Mouse (Mus musculus): Measurements from ENCODE around the gene Cacna1d.

Gene Cacna1d

GRCm38 (mm10) chr14:30457897-30458296 lies 33.4 kb downstream of the Cacna1d start:
- peak; percentile 57 to 83 for DNase-seq

DNA sequence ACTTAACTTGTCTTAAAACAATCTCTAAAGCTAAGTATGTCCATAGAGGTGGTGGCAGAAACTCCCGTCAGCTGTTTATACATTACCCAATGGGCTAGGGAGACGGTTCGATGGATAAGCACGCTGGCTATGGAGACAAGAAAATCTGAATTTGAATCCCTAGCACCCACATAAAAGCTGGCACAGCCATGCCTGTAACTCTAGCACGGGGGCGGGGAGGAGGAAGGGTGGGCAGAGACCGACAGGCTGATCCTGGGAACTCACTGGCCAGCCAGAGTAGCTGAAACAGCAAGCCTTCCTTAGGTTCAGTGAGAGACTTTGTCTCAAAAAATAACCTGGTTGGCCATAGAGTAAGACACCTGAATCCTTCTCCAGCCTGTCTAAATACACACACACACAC lies 33.8 kb downstream of the Cacna1d start:
- DNase-seq, result peak in 1 of 2 experiments; percentile 11

DNA sequence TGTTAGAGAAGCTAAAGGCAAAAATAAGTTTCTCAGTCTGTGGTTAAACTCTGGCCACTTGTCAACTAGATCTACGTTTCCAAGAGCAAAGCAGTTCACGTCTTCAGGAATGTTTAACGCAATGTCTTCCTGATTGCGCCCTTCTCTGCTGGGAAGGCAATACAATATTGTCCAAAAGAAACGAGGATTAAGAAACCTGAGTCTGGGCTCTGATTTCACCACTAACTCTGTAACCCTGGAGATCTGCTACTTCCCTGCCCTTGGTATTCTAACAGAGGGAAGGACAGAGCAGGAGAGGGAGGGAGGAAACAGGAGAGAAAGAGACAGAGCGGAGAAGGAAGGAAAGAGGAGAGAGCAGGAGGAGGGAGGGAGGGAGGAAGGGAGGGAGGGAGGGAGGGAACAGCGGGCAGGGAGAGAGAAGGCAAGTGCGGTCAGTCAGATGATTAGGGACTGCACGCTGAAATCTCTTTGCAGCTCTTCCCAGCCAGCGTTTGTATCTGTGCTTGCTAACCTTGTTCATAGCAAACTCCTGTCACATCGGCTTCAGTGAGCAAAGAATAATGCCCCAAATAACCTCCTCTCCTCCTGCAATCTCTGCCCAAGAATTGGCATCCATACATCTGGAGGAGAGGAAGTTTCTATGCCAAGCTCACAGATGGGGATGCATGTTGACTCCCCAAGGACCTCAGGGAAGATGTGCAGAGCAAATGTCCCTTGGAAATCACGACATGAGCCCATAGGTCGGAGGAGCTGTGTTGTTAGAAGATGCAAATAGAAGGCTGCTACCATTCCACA lies 35.3 kb downstream of the Cacna1d start:
- DNase-seq, result no peak

DNA sequence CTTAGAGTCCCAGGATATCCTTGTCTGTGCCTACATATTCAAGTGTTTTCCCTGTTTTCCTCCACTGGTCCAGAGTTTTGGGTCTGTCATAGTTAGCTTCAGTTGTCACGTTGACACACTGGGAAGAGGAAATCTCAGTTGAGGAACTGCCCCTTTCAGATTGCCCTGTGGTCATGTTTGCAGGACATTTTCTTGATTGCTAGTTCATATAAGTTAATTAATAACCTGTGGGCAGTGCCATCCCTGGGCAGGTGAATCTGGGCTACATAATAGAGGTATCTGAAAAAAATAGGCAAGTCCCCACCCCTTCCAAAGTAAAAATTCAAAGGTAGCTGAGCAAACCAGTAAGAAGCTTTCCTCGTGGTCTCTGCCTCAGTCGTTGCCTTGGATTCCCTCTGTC lies 51.3 kb downstream of the Cacna1d start:
- no peak for DNase-seq

DNA sequence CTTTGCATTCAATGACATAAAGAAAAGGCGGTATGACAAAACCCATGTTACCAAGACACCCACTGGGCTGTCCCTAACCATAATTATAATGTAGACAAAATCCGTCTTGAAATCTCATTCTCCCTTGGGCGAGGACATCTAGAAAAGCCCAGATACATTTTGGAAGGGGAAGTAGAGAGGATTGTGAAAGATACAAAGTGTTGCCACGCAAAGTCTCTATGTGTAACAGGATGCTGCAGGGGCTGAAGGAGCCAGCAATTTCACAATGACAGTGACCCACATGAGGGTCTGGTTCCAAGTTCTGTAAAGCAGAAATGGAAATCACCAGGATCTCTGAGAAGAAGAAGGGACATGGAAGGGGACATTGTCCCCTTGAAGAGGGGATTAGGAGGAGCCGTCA lies 55.9 kb downstream of the Cacna1d start:
- peak; percentile 31 to 35 for DNase-seq

DNA sequence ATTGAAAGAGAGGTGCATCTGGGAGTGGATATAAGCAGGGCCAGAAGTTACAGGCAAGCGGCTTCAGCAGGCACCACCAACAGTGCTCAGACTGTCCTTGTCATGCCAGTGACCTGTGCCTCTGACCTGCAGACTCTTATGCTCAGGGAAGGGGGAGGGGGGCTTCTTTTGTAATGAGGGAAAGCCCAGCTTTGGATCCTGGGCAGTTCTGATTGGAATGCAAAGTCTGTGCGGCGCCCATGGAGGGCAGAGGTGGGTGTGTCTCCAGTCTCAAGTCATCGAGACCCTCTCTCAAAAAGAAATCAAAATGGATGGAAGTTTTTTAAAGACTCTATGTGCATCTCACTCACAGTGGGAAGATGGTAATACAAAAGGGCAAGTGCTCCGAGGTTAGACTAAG lies 60.8 kb downstream of the Cacna1d start:
- DNase-seq, result no peak

DNA sequence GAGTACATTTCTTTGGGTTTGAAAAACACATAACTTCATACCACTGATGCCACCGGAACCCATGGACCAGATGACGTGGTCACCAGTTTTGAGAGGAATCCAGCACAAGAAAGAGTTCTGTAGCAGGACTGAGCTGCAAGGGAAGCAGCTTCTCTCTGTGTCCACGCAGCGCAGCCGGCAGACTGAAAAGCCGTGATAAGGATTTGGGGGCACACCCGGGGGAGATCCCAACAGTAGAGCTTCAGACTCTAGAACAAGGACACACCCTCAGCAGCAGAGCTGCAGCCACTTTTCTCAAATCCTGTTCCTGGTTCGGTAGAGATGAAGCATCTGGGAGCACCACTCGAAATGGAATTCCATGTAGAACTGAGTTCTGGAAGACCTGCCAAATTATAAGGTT lies 61.2 kb downstream of the Cacna1d start:
- no peak for DNase-seq

DNA sequence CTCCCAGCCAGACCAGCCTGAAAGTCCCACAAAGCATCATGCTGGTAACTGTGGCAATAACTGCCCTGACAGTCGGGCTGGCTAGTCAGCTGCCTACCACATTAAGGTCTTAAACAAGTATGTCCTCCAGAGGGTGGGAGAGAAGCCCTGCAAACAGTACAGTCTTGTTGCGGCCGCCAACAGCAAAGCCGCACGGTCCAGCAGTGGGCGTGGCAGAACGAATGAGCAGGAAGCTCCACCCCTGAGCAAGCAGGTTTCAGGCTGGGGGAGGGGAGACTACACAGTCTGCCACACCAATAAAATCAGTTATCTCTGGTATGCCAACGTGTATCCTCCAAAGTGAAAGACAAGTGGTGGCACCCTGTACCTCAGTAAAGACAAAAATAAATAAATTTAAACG lies 61.6 kb downstream of the Cacna1d start:
- peak; percentile 24 to 39 for DNase-seq

DNA sequence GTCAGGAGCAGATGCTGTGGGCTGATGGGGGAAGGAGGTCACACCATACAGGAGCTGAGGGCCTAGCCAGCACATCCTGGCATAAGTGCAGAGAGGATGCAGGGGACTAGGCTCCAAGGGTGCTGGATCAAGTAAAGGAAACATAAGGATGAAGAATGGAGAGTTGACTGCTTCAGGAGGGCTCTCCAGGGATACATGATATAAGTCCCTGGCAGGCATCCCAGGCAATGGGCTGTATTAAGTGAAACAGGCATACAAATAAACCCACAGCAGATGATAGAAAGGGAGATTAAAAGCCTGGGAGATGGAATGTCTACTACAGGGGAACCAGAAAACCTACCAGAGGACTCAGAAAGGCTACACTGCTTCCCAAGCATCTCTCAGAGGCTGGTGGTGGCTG lies 62.5 kb downstream of the Cacna1d start:
- no peak for DNase-seq

- DNase-seq, result no peak
Observed at GRCm38 (mm10) chr14:30425876-30426275, 65.4 kb downstream of the Cacna1d start.

GRCm38 (mm10) chr14:30425175-30425574 lies 66.1 kb downstream of the Cacna1d start:
- DNase-seq, result no peak

DNA sequence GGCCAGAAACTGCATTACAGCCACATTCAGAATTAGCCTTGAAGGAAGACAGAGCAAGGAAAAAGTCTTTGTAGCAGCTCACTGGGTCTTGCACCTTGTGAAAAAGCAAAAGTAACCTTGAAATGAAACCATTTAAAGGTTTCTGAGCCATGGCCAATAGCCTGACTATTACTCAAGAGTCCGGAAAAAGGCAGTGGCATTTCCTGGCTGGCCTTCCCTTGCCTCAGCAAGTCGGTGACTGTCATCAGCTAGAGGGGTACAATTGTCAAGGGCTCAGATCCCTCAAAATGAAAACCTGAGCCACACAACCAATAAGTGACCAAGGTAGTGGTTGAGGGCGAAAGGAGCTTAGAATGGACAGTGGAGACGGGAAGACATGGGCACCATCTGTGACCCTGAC lies 66.6 kb downstream of the Cacna1d start:
- DNase-seq, result no peak

GRCm38 (mm10) chr14:30422376-30423140 lies 68.7 kb downstream of the Cacna1d start:
- peak; percentile 48 to 86 for DNase-seq

- no peak for DNase-seq
Observed at GRCm38 (mm10) chr14:30419458-30419857, 71.8 kb downstream of the Cacna1d start.

GRCm38 (mm10) chr14:30419046-30419445 lies 72.2 kb downstream of the Cacna1d start:
- DNase-seq, result no peak

DNA sequence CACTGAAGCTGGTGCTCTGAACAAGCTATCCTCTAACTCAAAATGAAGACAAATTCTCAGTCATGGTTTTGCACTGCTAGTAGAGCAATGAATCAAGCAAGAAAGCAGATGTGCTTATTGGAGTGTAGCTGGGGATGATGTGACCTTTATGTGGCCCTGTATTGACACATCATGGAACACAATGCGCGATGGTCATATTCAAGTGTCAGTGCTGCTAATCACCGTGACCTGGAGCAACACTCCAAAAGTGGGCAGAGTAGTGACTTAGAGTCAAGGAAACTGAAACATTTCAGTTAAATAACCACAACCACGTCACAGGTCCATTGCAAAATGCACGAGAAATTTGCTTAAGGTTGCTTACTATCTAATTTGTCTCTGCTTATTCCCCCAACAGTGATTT lies 75.4 kb downstream of the Cacna1d start:
- no peak for DNase-seq

GRCm38 (mm10) chr14:30414131-30414530 lies 77.1 kb downstream of the Cacna1d start:
- DNase-seq, result no peak

GRCm38 (mm10) chr14:30409331-30409730 lies 81.9 kb downstream of the Cacna1d start:
- no peak for DNase-seq

DNA sequence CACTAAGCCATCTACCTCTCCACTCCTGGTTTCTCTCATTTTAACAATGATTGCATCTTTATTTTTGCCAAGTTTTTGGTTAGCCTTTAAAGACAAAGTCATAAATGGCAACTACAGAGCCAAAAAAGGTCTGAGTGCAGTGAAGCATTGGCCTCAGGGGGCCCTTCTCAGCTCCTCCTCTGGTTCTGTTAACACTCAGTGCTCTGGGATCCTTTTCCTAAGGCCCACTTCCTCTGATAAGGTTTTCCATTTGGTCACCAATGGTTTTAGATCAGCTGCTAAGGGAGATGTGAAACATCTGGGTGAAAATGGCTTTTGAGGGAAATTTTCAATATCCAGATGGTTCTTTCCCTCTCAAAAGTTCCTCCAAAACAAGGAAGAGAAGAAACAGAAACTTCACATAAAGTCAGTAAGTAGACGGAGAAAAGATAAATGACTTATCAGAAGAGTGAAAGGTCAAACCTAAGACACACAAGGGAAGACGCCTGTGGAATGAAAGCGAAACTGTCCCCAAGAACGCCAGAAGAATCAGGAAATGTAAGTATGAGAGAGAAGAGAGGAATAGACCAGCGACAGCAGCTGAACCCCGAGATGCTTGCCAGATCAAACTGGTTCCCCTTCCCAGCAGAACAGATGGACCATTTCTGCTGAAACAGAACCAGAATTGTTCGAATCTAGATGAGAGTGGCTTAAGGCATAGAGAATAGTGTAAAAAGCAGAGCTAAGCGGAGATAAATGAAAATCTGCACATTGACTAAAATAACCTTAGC lies 85.6 kb downstream of the Cacna1d start:
- peak; percentile 22 to 57 for DNase-seq

GRCm38 (mm10) chr14:30378306-30378705 lies 112.9 kb downstream of the Cacna1d start:
- no peak for DNase-seq

DNA sequence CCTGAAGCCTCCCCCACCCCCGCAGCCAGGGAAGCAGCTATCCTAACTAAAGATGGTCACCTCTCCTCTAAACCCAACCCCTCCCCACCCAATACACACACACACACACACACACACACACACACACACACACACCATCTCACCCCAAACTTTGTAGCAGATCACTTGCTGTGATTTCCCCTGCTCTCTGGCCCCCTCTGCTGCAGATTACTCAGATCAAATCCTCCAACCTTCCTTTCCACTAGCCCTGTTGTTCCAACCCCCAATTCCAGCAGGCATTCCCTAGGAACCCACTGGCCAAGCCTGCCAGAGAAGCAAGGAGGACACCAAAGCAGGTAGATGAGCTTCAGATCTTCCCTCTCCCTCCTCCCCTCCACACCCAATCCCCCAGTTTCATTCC lies 118.4 kb downstream of the Cacna1d start:
- DNase-seq, result no peak

GRCm38 (mm10) chr14:30371070-30371469 lies 120.2 kb downstream of the Cacna1d start:
- DNase-seq, result no peak

GRCm38 (mm10) chr14:30367074-30367473 lies 124.2 kb downstream of the Cacna1d start:
- DNase-seq, result no peak

DNA sequence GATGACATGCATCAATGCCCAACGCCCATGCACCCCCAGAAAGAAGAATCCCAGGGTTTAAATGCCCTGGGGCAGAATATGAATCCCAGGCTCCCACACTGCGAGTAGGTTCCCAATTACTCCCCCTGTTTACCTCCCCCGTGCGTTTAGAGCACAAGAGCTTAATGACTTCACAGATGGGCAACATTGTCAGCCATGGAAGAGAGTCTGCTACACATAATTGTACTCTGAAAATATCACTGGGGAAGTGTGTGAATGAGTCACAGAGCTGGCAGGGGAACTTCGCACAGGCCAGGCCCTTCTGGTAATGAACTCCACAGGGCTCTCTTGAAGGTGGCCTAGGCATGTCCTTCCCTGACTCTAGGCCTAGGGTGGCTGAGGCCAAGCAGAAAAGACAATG lies 125.4 kb downstream of the Cacna1d start:
- no peak for DNase-seq

All from lung, postnatal 4 days (tissue).